Mouse (Mus musculus): ENCODE results near the gene H2-M5. TPM values are rescaled to one million over a fixed set of nuclear protein-coding genes. Genes with fewer than 3 reads are reported as not detected.

Gene H2-M5
- polyA plus RNA-seq, 1 experiment, result 0.32 TPM

GRCm38 (mm10) chr17:36944121-36944775, 45.1 kb downstream of the H2-M5 start:
- peaks cover 6% of the 10 kb centered on the region for H3K36me3 ChIP-seq (ENCODE audit: control insufficient read depth, insufficient read depth, low read length)
- no peak overlapping the region; the same call in 1 of the 2 replicates for H3K27ac ChIP-seq (ENCODE audit: control insufficient read depth, insufficient read depth, low read length)
- H3K4me1 ChIP-seq (replicated peaks; ENCODE audit: control insufficient read depth, insufficient read depth, low read length), result peaks cover 28% of the 10 kb centered on the region
- TF ChIP-seq CTCF (IDR thresholded peaks at IDR 0.05; ENCODE audit: borderline replicate concordance, control insufficient read depth, extremely low read depth, insufficient read depth, low read length, poor library complexity) (no peak), POLR2A (IDR thresholded peaks at IDR 0.05; ENCODE audit: control insufficient read depth, extremely low read depth, insufficient read depth, low read length, poor library complexity) (no peak)
- DNase-seq, result peak; percentile 60
- 10% methylated on average over 9 of the region's 9 CpGs for WGBS
- H3K27me3 ChIP-seq (ENCODE audit: control insufficient read depth, insufficient read depth, low read length), result peaks cover 8% of the 10 kb centered on the region; the same call in 1 of the 2 replicates
- no peak overlapping the region for H3K4me3 ChIP-seq (ENCODE audit: control insufficient read depth, insufficient read depth, low read length)

GRCm38 (mm10) chr17:36943691-36944090, 45.6 kb downstream of the H2-M5 start:
- Histone ChIP-seq H3K36me3 (ENCODE audit: control insufficient read depth, insufficient read depth, low read length) (peaks cover under 1% of the 10 kb centered on the region), H3K4me1 (replicated peaks; ENCODE audit: control insufficient read depth, insufficient read depth, low read length) (peaks cover 28% of the 10 kb centered on the region), H3K27ac (ENCODE audit: control insufficient read depth, insufficient read depth, low read length) (no peak overlapping the region), H3K4me3 (ENCODE audit: control insufficient read depth, insufficient read depth, low read length) (peak overlapping the region; percentile 17), H3K27me3 (ENCODE audit: control insufficient read depth, insufficient read depth, low read length) (peaks cover 8% of the 10 kb centered on the region; the same call in 1 of the 2 replicates)
- TF ChIP-seq CTCF (IDR thresholded peaks at IDR 0.05; ENCODE audit: borderline replicate concordance, control insufficient read depth, extremely low read depth, insufficient read depth, low read length, poor library complexity) (no peak), POLR2A (IDR thresholded peaks at IDR 0.05; ENCODE audit: control insufficient read depth, extremely low read depth, insufficient read depth, low read length, poor library complexity) (no peak)
- 14% methylated on average over 5 of the region's 5 CpGs for WGBS
- DNase-seq, result no peak

GRCm38 (mm10) chr17:36942791-36943471, 46.4 kb downstream of the H2-M5 start, which contains the start of gene Rnf39:
Gene Rnf39, plus strand, starts transcription at chr17:36942918.
- H3K4me1 ChIP-seq (replicated peaks; ENCODE audit: control insufficient read depth, insufficient read depth, low read length), result peaks cover 28% of the 10 kb centered on the region
- peaks cover 8% of the 10 kb centered on the region; the same call in 1 of the 2 replicates for H3K27me3 ChIP-seq (ENCODE audit: control insufficient read depth, insufficient read depth, low read length)
- H3K4me3 ChIP-seq (ENCODE audit: control insufficient read depth, insufficient read depth, low read length), result peak within 1 kb of the TSS; percentile 43
- no peak within 1 kb of the TSS for H3K27ac ChIP-seq (ENCODE audit: control insufficient read depth, insufficient read depth, low read length)
- TF ChIP-seq POLR2A (IDR thresholded peaks at IDR 0.05; ENCODE audit: control insufficient read depth, extremely low read depth, insufficient read depth, low read length, poor library complexity), result no peak
- H3K36me3 ChIP-seq (ENCODE audit: control insufficient read depth, insufficient read depth, low read length), result no peaks in the 10 kb centered on the region
- DNase-seq, result peak; percentile 25
- 3% methylated on average over 59 of the region's 59 CpGs for whole genome bisulfite sequencing

- peak; percentile 32 for DNase-seq
- Histone ChIP-seq H3K4me3 (ENCODE audit: control insufficient read depth, insufficient read depth, low read length) (peak overlapping the region; percentile 43), H3K36me3 (ENCODE audit: control insufficient read depth, insufficient read depth, low read length) (no peaks in the 10 kb centered on the region), H3K27ac (ENCODE audit: control insufficient read depth, insufficient read depth, low read length) (no peak overlapping the region), H3K27me3 (ENCODE audit: control insufficient read depth, insufficient read depth, low read length) (peaks cover 7% of the 10 kb centered on the region; the same call in 1 of the 2 replicates), H3K4me1 (replicated peaks; ENCODE audit: control insufficient read depth, insufficient read depth, low read length) (peaks cover 27% of the 10 kb centered on the region)
- TF ChIP-seq CTCF (IDR thresholded peaks at IDR 0.05; ENCODE audit: borderline replicate concordance, control insufficient read depth, extremely low read depth, insufficient read depth, low read length, poor library complexity) (no peak), POLR2A (IDR thresholded peaks at IDR 0.05; ENCODE audit: control insufficient read depth, extremely low read depth, insufficient read depth, low read length, poor library complexity) (0 out of 2 replicates have a peak, but pooled peaks have one; percentile 24)
- under 1% methylated on average over 10 of the region's 10 CpGs for WGBS
Measured at GRCm38 (mm10) chr17:36942391-36942790, 46.9 kb downstream of the H2-M5 start.

- no peak for DNase-seq
- no peak overlapping the region for H3K27ac ChIP-seq (ENCODE audit: control insufficient read depth, insufficient read depth, low read length)
- TF ChIP-seq POLR2A (IDR thresholded peaks at IDR 0.05; ENCODE audit: control insufficient read depth, extremely low read depth, insufficient read depth, low read length, poor library complexity), result no peak
- no peak for TF ChIP-seq CTCF (IDR thresholded peaks at IDR 0.05; ENCODE audit: borderline replicate concordance, control insufficient read depth, extremely low read depth, insufficient read depth, low read length, poor library complexity)
- H3K36me3 ChIP-seq (ENCODE audit: control insufficient read depth, insufficient read depth, low read length), result no peaks in the 10 kb centered on the region
- 83% methylated on average over 2 of the region's 2 CpGs for WGBS
- no peaks in the 10 kb centered on the region; the same call in 1 of the 2 replicates for H3K27me3 ChIP-seq (ENCODE audit: control insufficient read depth, insufficient read depth, low read length)
- no peak overlapping the region for H3K4me3 ChIP-seq (ENCODE audit: control insufficient read depth, insufficient read depth, low read length)
- H3K4me1 ChIP-seq (replicated peaks; ENCODE audit: control insufficient read depth, insufficient read depth, low read length), result peaks cover 10% of the 10 kb centered on the region
Measured at GRCm38 (mm10) chr17:36938056-36938455, 51.3 kb downstream of the H2-M5 start.

Other genes with a start within 250 kb of the H2-M5 start
- 0.16 and 0.32 TPM in 2 replicates for gene H2-M10.5, start 216.6 kb downstream of the H2-M5 start, polyA plus RNA-seq (2012; rRNA removed)
- not detected in 2 replicates for gene H2-M10.6, start 177.4 kb downstream of the H2-M5 start, polyA plus RNA-seq (2012; rRNA removed)
- gene Trim26, start 152.4 kb downstream of the H2-M5 start, polyA plus RNA-seq (2012; rRNA removed), result 32.0 and 39.9 TPM in 2 replicates
- gene Trim15, start 122.3 kb downstream of the H2-M5 start, polyA plus RNA-seq (2012; rRNA removed), result 0.13 and 0.30 TPM in 2 replicates
- gene Trim10, start 120.0 kb downstream of the H2-M5 start, polyA plus RNA-seq (2012; rRNA removed), result 0.09 TPM in 1 of 2 replicates, not detected in the other
- 0.38 and 0.71 TPM in 2 replicates for gene Trim40, start 99.4 kb downstream of the H2-M5 start, polyA plus RNA-seq (2012; rRNA removed)
- 0.31 and 0.38 TPM in 2 replicates for gene Trim31, start 91.4 kb downstream of the H2-M5 start, polyA plus RNA-seq (2012; rRNA removed)
- 3.8 and 4.2 TPM in 2 replicates for gene Rnf39, start 46.6 kb downstream of the H2-M5 start, polyA plus RNA-seq (2012; rRNA removed)
- gene Ppp1r11, start 37.8 kb downstream of the H2-M5 start, polyA plus RNA-seq (2012; rRNA removed), result 61.5 and 82.3 TPM in 2 replicates
- 54.1 and 58.7 TPM in 2 replicates for gene Znrd1, start 31.0 kb downstream of the H2-M5 start, polyA plus RNA-seq (2012; rRNA removed)
- 0.85 and 1.0 TPM in 2 replicates for gene Znrd1as, start 30.9 kb downstream of the H2-M5 start, polyA plus RNA-seq (2012; rRNA removed)
- not detected in 2 replicates for gene 2410137M14Rik, start 8.3 kb downstream of the H2-M5 start, polyA plus RNA-seq (2012; rRNA removed)
- 0.94 and 1.1 TPM in 2 replicates for gene Zfp57, start 11.6 kb upstream of the H2-M5 start, polyA plus RNA-seq (2012; rRNA removed)
- not detected in 2 replicates for gene Mog, start 33.9 kb upstream of the H2-M5 start, polyA plus RNA-seq (2012; rRNA removed)
- 124 and 135 TPM in 2 replicates for gene Gabbr1, start 56.4 kb upstream of the H2-M5 start, polyA plus RNA-seq (2012; rRNA removed)
- gene Olfr90, start 99.0 kb upstream of the H2-M5 start, polyA plus RNA-seq (2012; rRNA removed), result not detected in 2 replicates
- not detected in 2 replicates for gene Olfr91, start 108.7 kb upstream of the H2-M5 start, polyA plus RNA-seq (2012; rRNA removed)
- not detected in 2 replicates for gene Olfr92, start 130.6 kb upstream of the H2-M5 start, polyA plus RNA-seq (2012; rRNA removed)
- gene Olfr93, start 172.0 kb upstream of the H2-M5 start, polyA plus RNA-seq (2012; rRNA removed), result 0.09 TPM in 1 of 2 replicates, not detected in the other
- gene Ubd, start 204.4 kb upstream of the H2-M5 start, polyA plus RNA-seq (2012; rRNA removed), result 34.0 and 39.1 TPM in 2 replicates
- gene Olfr94, start 211.5 kb upstream of the H2-M5 start, polyA plus RNA-seq (2012; rRNA removed), result not detected in 2 replicates
- 0.03 TPM in 1 of 2 replicates, not detected in the other for gene Olfr95, start 223.6 kb upstream of the H2-M5 start, polyA plus RNA-seq (2012; rRNA removed)
- gene Olfr96, start 230.6 kb upstream of the H2-M5 start, polyA plus RNA-seq (2012; rRNA removed), result not detected in 2 replicates
- gene Olfr97, start 247.8 kb upstream of the H2-M5 start, polyA plus RNA-seq (2012; rRNA removed), result not detected in 2 replicates

All from thymus, adult 2 months (tissue).